Mouse (Mus musculus) cerebellum, adult 11 months (tissue): Measurements from ENCODE around the gene Ikzf2.

Source experiments
- DNase-seq: peaks from one replicate; pipeline ENCODE4 v3.0.0; 2022

Ikzf2 gene

DNA sequence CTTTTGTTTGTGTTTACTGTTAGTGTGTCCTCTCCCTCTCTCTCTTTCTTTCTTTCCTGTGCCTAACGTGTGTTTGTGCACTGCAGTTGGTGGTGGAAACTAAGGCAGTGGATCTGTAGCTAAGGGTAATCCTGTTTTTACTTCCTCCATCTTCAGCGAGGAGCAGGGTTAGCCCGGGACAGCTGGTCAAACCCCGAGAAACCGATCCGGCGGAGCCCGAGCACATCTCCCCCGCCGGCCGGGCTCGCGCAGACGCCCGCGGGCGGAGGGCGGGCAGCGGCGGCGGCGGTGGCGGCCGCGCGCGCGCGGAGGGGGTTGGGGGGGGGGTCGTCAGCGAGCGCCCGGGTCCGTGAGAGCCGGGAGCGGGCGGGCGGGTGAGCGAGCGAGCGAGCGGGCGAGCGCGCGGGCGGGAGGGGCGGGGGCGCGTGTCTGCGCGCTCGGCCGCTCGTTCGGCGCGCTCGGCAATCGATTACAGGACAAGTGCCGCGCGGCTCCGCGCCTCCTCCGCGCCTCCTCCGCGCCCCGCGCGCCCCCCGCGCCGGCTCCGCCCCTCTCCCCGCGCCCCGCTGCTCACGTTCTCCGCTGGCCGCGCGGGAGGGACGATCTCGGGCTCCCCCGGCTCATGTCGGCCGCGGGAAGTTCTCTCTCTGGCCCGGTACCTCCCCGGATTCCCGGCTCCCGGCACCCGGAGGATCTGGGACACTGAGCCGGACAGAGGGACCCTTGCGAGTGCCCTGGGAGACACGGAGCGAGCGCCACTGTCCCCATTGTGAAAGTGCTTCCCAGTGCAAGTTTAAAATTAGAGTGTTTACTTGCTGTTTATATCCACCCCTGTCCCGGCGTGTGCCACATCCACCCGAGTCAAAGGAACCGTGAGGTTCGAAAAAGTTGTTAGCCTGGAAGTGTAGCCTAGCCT is at the start of gene Ikzf2:
TSS of gene Ikzf2 (minus strand) at position 170 of the 916 bp plus-strand sequence.
- DNase-seq: peak; percentile 60

GRCm38 (mm10) chr1:69729729-69730128 is 42.7 kb upstream of the Ikzf2 start:
- DNase-seq: no peak

DNA sequence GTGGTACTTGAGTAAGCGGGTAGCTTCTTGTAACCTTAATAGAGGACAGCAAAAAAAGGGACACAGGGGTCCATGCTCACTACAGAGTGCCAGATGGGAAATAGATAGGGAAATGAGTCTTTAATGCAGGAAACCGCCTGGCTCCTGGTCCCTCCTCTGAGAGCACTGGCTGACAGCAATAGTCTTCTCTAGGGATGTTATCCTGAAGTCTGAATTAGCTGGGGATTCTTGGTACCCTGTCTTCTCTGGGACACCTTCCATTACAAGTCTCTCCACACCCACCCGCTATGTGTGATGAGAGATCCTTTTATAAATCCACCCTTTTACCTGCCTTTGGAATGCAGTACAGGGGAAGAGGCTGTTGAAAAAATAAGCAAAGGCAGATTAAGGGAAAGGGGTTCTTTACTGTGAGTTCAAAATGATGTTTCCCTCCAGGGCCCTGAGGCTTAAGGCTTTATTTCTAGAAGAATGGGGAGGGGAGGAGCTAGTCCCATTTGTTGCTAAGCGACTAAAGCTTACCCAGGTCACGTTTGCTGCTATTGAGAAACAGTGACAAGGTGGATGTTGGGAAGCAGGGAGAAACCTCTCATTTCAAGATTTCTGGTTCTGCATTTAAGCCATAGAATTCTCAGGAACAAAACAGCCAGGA is 42.1 kb upstream of the Ikzf2 start:
- DNase-seq: no peak

- DNase-seq: no peak
Observed at GRCm38 (mm10) chr1:69727968-69728367, 40.9 kb upstream of the Ikzf2 start.

DNA sequence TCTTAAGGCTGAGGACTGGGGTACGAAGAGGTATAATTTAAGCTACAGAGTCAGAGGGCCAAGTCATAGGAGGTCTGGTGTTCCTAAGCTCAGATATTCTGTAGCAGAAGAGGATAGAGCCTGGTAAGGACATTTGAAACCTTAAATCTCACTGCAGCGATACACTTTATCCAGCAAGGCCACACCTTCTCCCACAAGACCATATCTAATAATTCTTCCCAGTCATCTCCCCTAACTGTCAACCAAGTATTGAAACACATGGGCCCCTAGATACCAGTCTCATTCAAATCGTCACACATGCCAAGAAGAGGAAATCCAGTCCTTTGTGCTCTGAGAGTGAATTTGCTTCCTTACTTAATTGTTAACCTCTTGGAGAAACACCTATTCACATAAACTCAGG is 30.1 kb upstream of the Ikzf2 start:
- DNase-seq: no peak

GRCm38 (mm10) chr1:69708571-69708970 is 21.5 kb upstream of the Ikzf2 start:
- DNase-seq: no peak

DNA sequence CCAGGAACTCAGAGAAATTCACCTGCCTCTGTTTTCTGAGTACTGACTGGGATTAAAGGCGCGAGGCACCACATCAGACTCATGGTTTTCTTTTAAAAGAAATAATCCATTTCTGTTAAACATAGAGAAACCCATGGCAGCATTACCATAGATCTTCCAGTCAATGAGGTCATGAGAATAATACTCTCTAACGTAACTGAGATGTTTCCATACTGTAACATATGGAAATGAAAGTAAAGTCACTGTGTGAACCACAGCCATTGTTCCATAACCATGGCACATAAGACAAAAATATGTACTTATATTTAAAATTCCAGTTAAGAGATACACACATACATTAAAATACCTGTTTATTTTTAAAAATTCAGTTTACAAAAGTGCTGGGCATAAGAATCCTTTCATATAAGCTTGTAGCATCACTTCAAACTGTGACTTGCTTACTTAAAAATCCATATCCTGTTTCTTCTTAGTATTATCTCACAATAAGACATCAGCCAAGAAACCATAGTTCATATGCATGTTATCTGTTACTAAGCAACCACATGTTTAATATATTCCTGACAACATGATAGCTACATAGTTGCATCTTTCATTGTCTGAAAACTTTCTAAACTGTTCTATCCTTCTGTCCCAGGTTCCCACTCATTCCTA is 16.6 kb upstream of the Ikzf2 start:
- no peak for DNase-seq

- no peak for DNase-seq
Observed at GRCm38 (mm10) chr1:69691946-69692345, 4.9 kb upstream of the Ikzf2 start.

DNA sequence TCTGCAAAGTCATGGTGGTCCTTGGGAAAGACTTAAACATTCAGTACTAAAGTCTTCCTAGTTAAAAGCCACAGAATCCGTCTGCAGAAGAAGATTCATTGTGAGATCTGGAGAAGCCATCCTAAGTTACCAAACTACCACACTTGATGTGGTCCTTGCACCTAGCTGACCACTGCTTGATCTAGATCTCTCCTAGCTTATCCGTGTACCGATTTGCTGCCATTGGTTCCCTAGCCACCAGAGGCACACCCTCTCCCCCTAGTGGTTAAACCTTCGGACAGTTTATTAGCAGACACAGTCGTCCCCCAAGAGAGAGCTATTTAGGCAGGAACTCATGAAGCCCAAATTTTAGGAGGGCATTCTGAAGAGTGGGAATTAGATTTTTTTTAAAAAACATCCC is 1.9 kb upstream of the Ikzf2 start:
- DNase-seq: peak; percentile 39

DNA sequence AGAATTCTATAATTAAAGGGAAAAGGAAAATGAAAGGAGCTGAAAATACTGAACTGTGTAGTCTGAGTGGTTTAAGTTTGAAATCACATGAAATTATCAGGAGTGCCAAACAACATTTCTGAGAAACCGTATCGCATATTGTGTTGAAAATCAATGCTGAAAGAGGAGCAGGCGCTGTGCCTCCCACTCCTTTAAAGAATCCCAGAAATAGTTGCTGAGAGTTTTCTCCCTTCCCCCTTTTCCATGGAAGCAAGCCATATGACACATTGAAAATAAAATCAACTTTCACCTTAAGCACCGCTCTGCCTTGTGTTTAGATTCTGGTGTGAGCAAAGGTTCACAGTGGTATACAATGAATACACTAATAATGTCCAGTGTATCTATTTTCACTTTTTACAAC is 1.1 kb upstream of the Ikzf2 start:
- DNase-seq: no peak

GRCm38 (mm10) chr1:69686741-69687075 is 337 bp downstream of the Ikzf2 start:
- DNase-seq: no peak

DNA sequence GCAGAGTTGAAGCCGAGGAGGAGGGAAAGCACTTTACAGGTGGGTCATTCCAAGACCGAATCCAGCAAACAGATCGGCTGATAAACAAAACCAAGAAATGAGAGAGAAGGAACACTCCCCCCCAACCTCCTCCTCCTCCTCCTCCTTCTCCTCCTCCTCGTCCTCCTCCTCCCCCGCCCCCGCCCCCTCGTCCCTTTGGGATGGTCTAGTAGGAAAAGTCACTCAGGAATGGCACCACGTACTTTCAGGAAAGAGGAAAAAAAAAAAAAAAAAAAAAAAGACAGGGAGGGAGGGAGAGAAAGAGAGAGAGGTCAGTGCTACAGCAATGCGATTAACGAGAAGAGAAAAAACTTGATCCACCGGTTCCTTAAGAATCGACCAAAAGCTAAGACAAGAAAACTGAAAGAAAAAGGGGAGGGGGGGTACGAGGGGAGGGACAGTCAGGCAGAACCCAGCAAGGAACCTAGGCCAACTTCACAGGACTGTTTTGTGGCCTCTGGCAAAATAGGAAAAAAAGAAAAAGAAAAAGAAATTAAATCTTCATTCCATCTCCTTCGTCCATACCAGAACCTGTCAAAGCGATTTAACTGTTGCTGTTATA is 1.1 kb downstream of the Ikzf2 start:
- DNase-seq: no peak

- no peak for DNase-seq
Observed at GRCm38 (mm10) chr1:69685049-69685889, 1.8 kb downstream of the Ikzf2 start.

- no peak for DNase-seq
Observed at GRCm38 (mm10) chr1:69684280-69685040, 2.6 kb downstream of the Ikzf2 start.

DNA sequence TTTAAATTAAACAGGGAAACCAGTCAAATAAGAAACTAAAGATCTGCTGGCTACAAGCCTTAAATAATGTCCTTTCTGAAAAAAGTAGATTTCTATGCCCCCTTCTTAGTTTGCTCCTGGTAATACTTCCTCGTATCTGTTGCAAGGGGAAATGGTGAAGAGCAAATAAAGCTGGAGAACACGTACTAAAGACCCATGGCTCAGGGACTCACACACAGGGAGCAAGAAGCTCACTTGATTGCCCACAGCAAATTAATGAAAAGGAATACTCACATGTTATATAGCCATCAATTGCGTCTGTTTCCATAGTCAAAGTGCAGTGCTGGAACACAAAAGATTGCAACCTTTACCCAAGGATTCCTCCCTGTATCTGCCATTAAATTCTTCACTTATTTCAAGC is 3.2 kb downstream of the Ikzf2 start:
- no peak for DNase-seq

GRCm38 (mm10) chr1:69683058-69683457 is 4.0 kb downstream of the Ikzf2 start:
- DNase-seq: no peak

DNA sequence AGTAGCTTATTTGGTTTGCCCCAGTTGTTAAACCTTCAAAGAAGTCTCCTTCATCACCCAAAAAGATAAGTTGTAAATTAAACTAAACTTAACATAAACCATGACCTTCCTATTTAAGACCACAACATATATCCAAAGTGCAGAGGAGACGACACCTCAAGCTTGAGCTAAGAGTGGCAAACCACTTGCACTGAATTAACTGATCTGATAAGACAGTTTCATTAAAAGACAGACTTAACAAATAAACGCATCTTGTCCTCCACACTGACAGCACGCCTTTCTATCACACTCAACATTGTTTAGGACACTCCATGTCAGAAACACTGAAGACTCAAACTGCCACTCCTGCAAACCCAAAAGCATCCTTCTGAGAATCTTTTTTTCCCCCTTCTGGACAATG is 4.8 kb downstream of the Ikzf2 start:
- DNase-seq: no peak

- DNase-seq: no peak
Observed at GRCm38 (mm10) chr1:69681003-69681402, 6.0 kb downstream of the Ikzf2 start.

GRCm38 (mm10) chr1:69680501-69680900 is 6.5 kb downstream of the Ikzf2 start:
- DNase-seq: no peak

GRCm38 (mm10) chr1:69669897-69670404 is 17.1 kb downstream of the Ikzf2 start:
- DNase-seq: no peak

GRCm38 (mm10) chr1:69667456-69667855 is 19.6 kb downstream of the Ikzf2 start:
- DNase-seq: no peak

DNA sequence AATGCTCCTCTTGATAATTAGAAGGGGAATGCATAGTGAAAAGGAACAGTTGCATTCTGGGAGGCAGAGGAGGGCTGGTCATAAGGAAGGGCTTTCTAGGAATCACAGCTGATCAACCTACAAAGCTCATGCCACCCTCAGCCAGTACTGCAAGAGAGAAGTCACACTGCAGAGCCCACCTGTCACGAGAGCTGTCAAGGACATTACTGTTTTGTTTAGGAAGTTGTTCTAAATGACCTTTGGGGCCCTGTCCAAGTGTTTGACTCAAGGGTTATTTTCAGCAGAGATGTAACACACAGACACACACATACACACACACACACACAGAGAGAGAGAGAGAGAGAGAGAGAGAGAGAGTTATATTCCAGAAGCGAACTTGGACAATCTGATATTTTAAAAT is 27.3 kb downstream of the Ikzf2 start:
- no peak for DNase-seq
